Mouse (Mus musculus): ENCODE measurements at regions not wholly inside any gene's neighbourhood (a gene's known extent, or its start where the extent isn't known, plus 50 kb on each side); places are given as distances from the start of the nearest gene placed in this dataset.

DNA sequence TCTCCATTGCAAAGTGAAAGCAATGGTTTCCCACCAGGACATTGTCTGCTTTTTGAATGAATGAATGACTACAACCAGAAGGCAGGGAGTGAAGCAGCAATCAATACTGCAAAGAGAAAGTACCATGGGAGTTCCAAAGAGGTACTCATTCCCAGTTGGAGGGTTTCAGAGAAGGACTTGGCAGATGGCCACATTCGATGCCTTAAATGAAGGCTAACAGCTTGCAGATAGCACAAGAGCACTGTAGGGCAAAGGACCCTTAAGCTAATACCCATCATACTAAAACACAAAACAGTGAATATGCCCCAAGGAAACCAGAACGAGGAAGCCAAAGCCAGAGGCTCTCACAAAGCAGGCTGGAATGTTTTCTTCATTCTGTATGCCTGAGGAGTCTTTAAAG, 188.2 kb upstream of the 1700056E22Rik start:
- TF ChIP-seq EP300 (optimal IDR thresholded peaks at IDR 0.05) (no peak), CTCF (IDR thresholded peaks at IDR 0.05; ENCODE audit: low read depth) (no peak)
